Mouse (Mus musculus) embryonic fibroblast, embryonic 13.5 days (primary cell): ENCODE measurements around the gene Sptb.

Experiments
- CTCF ChIP-seq: IDR thresholded peaks from 2 replicates; pipeline ENCODE4 v1.5.1; 2011; ENCODE audit warnings: mild to moderate bottlenecking, control low read depth, low read length, moderate library complexity, borderline replicate concordance; ENCODE audit not compliant: insufficient read depth
- POLR2A ChIP-seq: IDR thresholded peaks from 2 replicates; pipeline ENCODE4 v1.6.1; 2011; ENCODE audit warnings: low read depth, mild to moderate bottlenecking, control low read depth, low read length, moderate library complexity

- TF ChIP-seq CTCF (no peak), POLR2A (no peak)
Observed at GRCm38 (mm10) chr12:76618175-76618574, 92.2 kb downstream of the Sptb start.
